Mouse (Mus musculus) monocyte, adult 5-6 weeks (primary cell): Measurements from ENCODE around the gene Trio. TPM values are rescaled to one million over a fixed set of nuclear protein-coding genes. Genes with fewer than 3 reads are reported as not detected.

Experiments
- ATAC-seq: fragments of 153-309, 156-312 bp; replicated peaks from 2 replicates; pipeline ENCODE4 v1.8.0; 2017; ENCODE audit warnings: mild to moderate bottlenecking; ENCODE audit not compliant: low TSS enrichment, insufficient number of reproducible peaks, severe bottlenecking, poor library complexity, low FRiP score
- total RNA-seq: library from RNA; stranded (forward); fragments of 200-1000, 200-491, 200-594 nt; gene quantifications from 3 replicates; pipeline ENCODE4 v1.2.3, GENCODE M21; 2017

Gene Trio
- total RNA-seq, 1 experiment from 2014 or later: 33.9 TPM

- ATAC-seq: no peak
Measured at GRCm38 (mm10) chr15:27963506-27963905, 62.1 kb downstream of the Trio start.

- ATAC-seq: no peak
Measured at GRCm38 (mm10) chr15:27960642-27961041, 65.0 kb downstream of the Trio start.

- ATAC-seq: no peak
Measured at GRCm38 (mm10) chr15:27957867-27958266, 67.8 kb downstream of the Trio start.

GRCm38 (mm10) chr15:27955614-27956013 is 70.0 kb downstream of the Trio start:
- no peak for ATAC-seq

GRCm38 (mm10) chr15:27954356-27954755 is 71.3 kb downstream of the Trio start:
- no peak for ATAC-seq

GRCm38 (mm10) chr15:27953570-27953969 is 72.1 kb downstream of the Trio start:
- ATAC-seq: no peak

- no peak for ATAC-seq
Measured at GRCm38 (mm10) chr15:27951195-27951594, 74.5 kb downstream of the Trio start.

GRCm38 (mm10) chr15:27949196-27949595 is 76.5 kb downstream of the Trio start:
- ATAC-seq: no peak

GRCm38 (mm10) chr15:27947880-27948279 is 77.8 kb downstream of the Trio start:
- ATAC-seq: no peak

GRCm38 (mm10) chr15:27945570-27945969 is 80.1 kb downstream of the Trio start:
- no peak for ATAC-seq

- ATAC-seq: no peak
Measured at GRCm38 (mm10) chr15:27944898-27945297, 80.8 kb downstream of the Trio start.

- no peak for ATAC-seq
Measured at GRCm38 (mm10) chr15:27943486-27944195, 82.0 kb downstream of the Trio start.

GRCm38 (mm10) chr15:27942148-27942847 is 83.3 kb downstream of the Trio start:
- ATAC-seq: no peak

GRCm38 (mm10) chr15:27941441-27941840 is 84.2 kb downstream of the Trio start:
- ATAC-seq: no peak

GRCm38 (mm10) chr15:27941020-27941419 is 84.6 kb downstream of the Trio start:
- ATAC-seq: no peak

GRCm38 (mm10) chr15:27940032-27940431 is 85.6 kb downstream of the Trio start:
- no peak for ATAC-seq

GRCm38 (mm10) chr15:27938886-27939285 is 86.8 kb downstream of the Trio start:
- no peak for ATAC-seq

- ATAC-seq: no peak
Measured at GRCm38 (mm10) chr15:27937861-27938833, 87.5 kb downstream of the Trio start.
